Mouse (Mus musculus) G1E (cell line): ENCODE data around the gene Nfkb1. TPM values are rescaled to one million over a fixed set of nuclear protein-coding genes. Genes with fewer than 3 reads are reported as not detected.

Experiments used
- ATAC-seq: 2 replicates; pipeline ENCODE4 v1.8.0; 2016; ENCODE audit warnings: mild to moderate bottlenecking; ENCODE audit not compliant: insufficient number of reproducible peaks, poor library complexity, low FRiP score, severe bottlenecking; ENCODE audit errors: extremely low read depth
- DNase-seq: peaks from one replicate; pipeline ENCODE4 v3.0.0; 2012; ENCODE audit warnings: low spot score
- H3K27me3 ChIP-seq: 2 replicates; pipeline ENCODE4 v1.6.1; 2012; ENCODE audit warnings: mild to moderate bottlenecking, low read length, inconsistent platforms; ENCODE audit not compliant: insufficient read depth
- H3K36me3 ChIP-seq: replicated peaks from 2 replicates; pipeline ENCODE3; 2012; ENCODE audit warnings: mild to moderate bottlenecking, inconsistent platforms
- H3K4me1 ChIP-seq: 2 replicates; pipeline ENCODE4 v1.6.1; 2012; ENCODE audit warnings: low read depth, low read length, inconsistent platforms, mixed read lengths; ENCODE audit not compliant: insufficient read depth
- H3K4me3 ChIP-seq: 2 replicates; pipeline ENCODE4 v1.5.1; 2012; ENCODE audit warnings: low read depth, mild to moderate bottlenecking, inconsistent platforms, low read length, moderate library complexity, mixed read lengths
- H3K9me3 ChIP-seq: replicated peaks from 2 replicates; pipeline ENCODE4 v1.6.1; 2012; ENCODE audit warnings: inconsistent platforms
- CTCF ChIP-seq: IDR thresholded peaks from 2 replicates; pipeline ENCODE4 v1.5.1; 2012; ENCODE audit warnings: low read depth, low read length, inconsistent platforms, mixed read lengths
- GATA1 ChIP-seq: IDR thresholded peaks from 2 replicates; pipeline ENCODE4 v1.6.1; 2012; ENCODE audit warnings: borderline replicate concordance, low read length, inconsistent platforms, mixed read lengths
- GATA2 ChIP-seq: IDR thresholded peaks from 2 replicates; pipeline ENCODE4 v1.6.1; 2012; ENCODE audit warnings: low read depth, low read length, inconsistent platforms, borderline replicate concordance
- POLR2AphosphoS5 ChIP-seq: IDR thresholded peaks from 2 replicates; pipeline ENCODE4 v1.6.1; 2012; ENCODE audit warnings: low read depth, low read length, inconsistent platforms; ENCODE audit not compliant: insufficient replicate concordance
- TAL1 ChIP-seq: conservative IDR thresholded peaks from 2 replicates; pipeline ENCODE4 v1.6.1; 2012; ENCODE audit warnings: low read depth, low read length, inconsistent platforms, mixed read lengths
- polyA plus RNA-seq: library from polyadenylated mRNA; stranded (reverse); fragments of >175 nt; gene quantifications from 2 replicates; pipeline ENCODE4 v1.2.3, GENCODE M21; 2012
- total RNA-seq, 2 experiments: library from RNA; stranded (forward) in 1 of 2; stranded (reverse) in 1 of 2; fragments of 200-1000 nt in 1 of 2; fragments of >200 nt in 1 of 2; fragmentation: Nextera tagmentation in 1 of 2; gene quantifications; 2 replicates each; pipeline ENCODE4 v1.2.3; 2014 to 2017

Gene Nfkb1
- total and polyA plus RNA-seq, 3 experiments = 3.5 to 11.0 (median 3.8) TPM

- no peak for DNase-seq
- no peak for ATAC-seq
- TF ChIP-seq POLR2AphosphoS5 (no peak), GATA2 (no peak), CTCF (no peak), GATA1 (no peak), TAL1 (no peak)
- Histone ChIP-seq H3K4me3 (no peak overlapping the region), H3K4me1 (peaks cover 68% of the 10 kb centered on the region), H3K36me3 (peaks cover 19% of the 10 kb centered on the region), H3K27me3 (no peaks in the 10 kb centered on the region), H3K9me3 (peaks cover 17% of the 10 kb centered on the region)
Observed at GRCm38 (mm10) chr3:135692999-135693398, 1.7 kb upstream of the Nfkb1 start.

GRCm38 (mm10) chr3:135690568-135691190 is 668 bp downstream of the Nfkb1 start:
- Histone ChIP-seq H3K4me1 (peaks cover 70% of the 10 kb centered on the region), H3K9me3 (peaks cover 17% of the 10 kb centered on the region), H3K36me3 (peaks cover 19% of the 10 kb centered on the region), H3K4me3 (peak overlapping the region; percentile 19; the same call in 1 of the 2 replicates), H3K27me3 (no peaks in the 10 kb centered on the region)
- DNase-seq (no peak), ATAC-seq (no peak)
- TF ChIP-seq CTCF (no peak), GATA2 (no peak), GATA1 (no peak), POLR2AphosphoS5 (no peak), TAL1 (no peak)

- H3K36me3 ChIP-seq = peaks cover 19% of the 10 kb centered on the region
- peaks cover 69% of the 10 kb centered on the region for H3K4me1 ChIP-seq
- DNase-seq = no peak
- no peak for ATAC-seq
- no peaks in the 10 kb centered on the region for H3K27me3 ChIP-seq
- no peak for TF ChIP-seq TAL1
- no peak for TF ChIP-seq GATA2
- TF ChIP-seq GATA1 = no peak
- no peak for TF ChIP-seq POLR2AphosphoS5
- no peak for TF ChIP-seq CTCF
- H3K4me3 ChIP-seq = no peak overlapping the region
- H3K9me3 ChIP-seq = peaks cover 17% of the 10 kb centered on the region
Observed at GRCm38 (mm10) chr3:135689773-135690567, 1.4 kb downstream of the Nfkb1 start.

- DNase-seq = no peak
- no peak for ATAC-seq
- Histone ChIP-seq H3K9me3 (peaks cover 17% of the 10 kb centered on the region), H3K4me3 (no peak overlapping the region; the same call in 1 of the 2 replicates), H3K27me3 (no peaks in the 10 kb centered on the region), H3K4me1 (peaks cover 64% of the 10 kb centered on the region), H3K36me3 (peaks cover 19% of the 10 kb centered on the region)
- TF ChIP-seq CTCF (no peak), TAL1 (no peak), POLR2AphosphoS5 (no peak), GATA1 (no peak), GATA2 (no peak)
Observed at GRCm38 (mm10) chr3:135688970-135689772, 2.2 kb downstream of the Nfkb1 start.

- ATAC-seq = no peak
Observed at GRCm38 (mm10) chr3:135687965-135688364, 3.4 kb downstream of the Nfkb1 start.

GRCm38 (mm10) chr3:135686419-135686818 is 4.9 kb downstream of the Nfkb1 start:
- Histone ChIP-seq H3K9me3 (peaks cover 10% of the 10 kb centered on the region), H3K36me3 (peaks cover 8% of the 10 kb centered on the region), H3K27me3 (no peaks in the 10 kb centered on the region), H3K4me3 (no peak overlapping the region), H3K4me1 (peaks cover 70% of the 10 kb centered on the region)
- DNase-seq (no peak), ATAC-seq (no peak)
- no peak for TF ChIP-seq CTCF
- TF ChIP-seq GATA1 = no peak
- no peak for TF ChIP-seq GATA2
- TF ChIP-seq POLR2AphosphoS5 = no peak
- no peak for TF ChIP-seq TAL1

More at GRCm38 (mm10) chr3:135687965-135688364, 3.4 kb downstream of the Nfkb1 start:
- Histone ChIP-seq H3K4me1 (peaks cover 62% of the 10 kb centered on the region), H3K36me3 (peaks cover 15% of the 10 kb centered on the region), H3K27me3 (no peaks in the 10 kb centered on the region), H3K4me3 (no peak overlapping the region; the same call in 1 of the 2 replicates), H3K9me3 (peaks cover 17% of the 10 kb centered on the region)
- no peak for DNase-seq
- TF ChIP-seq GATA2 (no peak), TAL1 (no peak), GATA1 (no peak), CTCF (no peak), POLR2AphosphoS5 (no peak)
